Mouse (Mus musculus) myocyte (in vitro differentiated cells): ENCODE data around the gene Grm5.

Source experiments
- MAX ChIP-seq: IDR thresholded peaks from one replicate; pipeline ENCODE4 v1.6.1; 2011; ENCODE audit warnings: low read depth, mild to moderate bottlenecking, control low read depth
- POLR2A ChIP-seq: IDR thresholded peaks from one replicate; pipeline ENCODE4 v1.6.1; 2011; ENCODE audit warnings: low read depth, mild to moderate bottlenecking, control low read depth, moderate library complexity; ENCODE audit not compliant: insufficient read length

DNA sequence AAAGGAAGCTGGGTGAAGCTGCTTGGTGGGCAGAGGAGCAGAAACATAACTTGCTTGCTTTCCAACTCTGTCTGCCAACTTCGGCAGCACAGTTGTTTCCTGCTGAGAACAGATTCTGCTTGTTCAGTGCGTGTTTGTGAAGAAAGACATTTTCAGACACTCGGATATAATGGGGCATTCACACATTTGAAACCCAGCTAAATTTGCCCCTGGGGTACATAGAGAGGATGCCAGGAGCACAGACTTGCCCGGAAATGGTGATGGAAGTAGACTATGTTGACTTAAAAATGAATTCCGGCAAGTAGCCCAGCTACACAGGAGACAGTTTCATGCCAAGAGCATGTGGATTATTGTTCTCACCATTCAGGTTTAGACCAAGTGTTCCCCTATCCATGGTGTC, 342.0 kb downstream of the Grm5 start:
- TF ChIP-seq POLR2A (no peak), MAX (no peak)
